Mouse (Mus musculus) ovary, postnatal 36 days (tissue): ENCODE data around the gene Itgb1bp2.
A peak's percentile ranks its signal among the peaks of the same experiment; 100 is the strongest.

Experiments
- DNase-seq: peaks from one replicate; pipeline ENCODE4 v3.0.0; 2022; ENCODE audit warnings: low spot score, mixed read lengths

Gene Itgb1bp2

GRCm38 (mm10) chrX:101448886-101449475 is at the start of gene Itgb1bp2:
Itgb1bp2 (plus strand) TSS chrX:101449088.
- DNase-seq: no peak

- peak; percentile 61 for DNase-seq
These were observed 29.8 kb upstream of the Itgb1bp2 start for GRCm38 (mm10) chrX:101418946-101419724.

GRCm38 (mm10) chrX:101419725-101420699 is 28.9 kb upstream of the Itgb1bp2 start:
- DNase-seq: peak; percentile 86

- DNase-seq: no peak
These were observed 28.2 kb upstream of the Itgb1bp2 start, which contains the start of gene Zmym3 for GRCm38 (mm10) chrX:101420700-101421095. Zmym3 (minus strand) TSS chrX:101420849.

- DNase-seq: no peak
These were observed 25.4 kb upstream of the Itgb1bp2 start for GRCm38 (mm10) chrX:101423462-101423861.

GRCm38 (mm10) chrX:101427774-101428173 is 21.1 kb upstream of the Itgb1bp2 start:
- DNase-seq: no peak

GRCm38 (mm10) chrX:101428785-101429141 is 20.1 kb upstream of the Itgb1bp2 start:
- no peak for DNase-seq

GRCm38 (mm10) chrX:101429142-101429949 is 19.5 kb upstream of the Itgb1bp2 start, which contains the start of gene Nono:
Nono (plus strand) TSS chrX:101429318.
- peak; percentile 69 for DNase-seq

GRCm38 (mm10) chrX:101429976-101430375 is 18.9 kb upstream of the Itgb1bp2 start:
- no peak for DNase-seq

GRCm38 (mm10) chrX:101451147-101451546 is 2.3 kb downstream of the Itgb1bp2 start:
- no peak for DNase-seq

GRCm38 (mm10) chrX:101451591-101451990 is 2.7 kb downstream of the Itgb1bp2 start:
- no peak for DNase-seq

GRCm38 (mm10) chrX:101472202-101472601 is 23.3 kb downstream of the Itgb1bp2 start:
- no peak for DNase-seq

GRCm38 (mm10) chrX:101481604-101482350 is 32.9 kb downstream of the Itgb1bp2 start:
- no peak for DNase-seq

GRCm38 (mm10) chrX:101486487-101487152 is 37.7 kb downstream of the Itgb1bp2 start:
- peak; percentile 18 for DNase-seq
